Mouse (Mus musculus) C2C12 (cell line): ENCODE measurements at regions not wholly inside any gene's neighbourhood (a gene's known extent, or its start where the extent isn't known, plus 50 kb on each side); places are given as distances from the start of the nearest gene placed in this dataset.

Experiments used
- H3K27me3 ChIP-seq: one replicate; pipeline ENCODE4 v1.6.1; 2011; ENCODE audit not compliant: control insufficient read depth, insufficient read depth, insufficient read length
- H3K36me3 ChIP-seq: one replicate; pipeline ENCODE4 v1.6.1; 2011; ENCODE audit not compliant: control insufficient read depth, insufficient read depth
- H3K4me3 ChIP-seq: one replicate; pipeline ENCODE4 v1.5.1; 2011; ENCODE audit warnings: mild to moderate bottlenecking, control low read depth; ENCODE audit not compliant: poor library complexity, insufficient read depth, severe bottlenecking
- H3K79me2 ChIP-seq: one replicate; pipeline ENCODE4 v1.6.1; 2011; ENCODE audit not compliant: control insufficient read depth, insufficient read depth
- H3K79me3 ChIP-seq: one replicate; pipeline ENCODE4 v1.6.1; 2011; ENCODE audit warnings: low read depth, control low read depth
- H3ac ChIP-seq: one replicate; pipeline ENCODE3; 2011; ENCODE audit warnings: low read depth; ENCODE audit not compliant: control insufficient read depth, insufficient read length
- CEBPB ChIP-seq: IDR thresholded peaks from one replicate; pipeline ENCODE4 v1.6.1; 2011; ENCODE audit warnings: low read depth, mild to moderate bottlenecking, control low read depth, moderate library complexity
- CTCF ChIP-seq: IDR thresholded peaks from one replicate; pipeline ENCODE4 v1.5.1; 2011; ENCODE audit not compliant: control insufficient read depth, insufficient read depth, insufficient read length
- FOSL1 ChIP-seq: IDR thresholded peaks from one replicate; pipeline ENCODE4 v1.8.0; 2011; ENCODE audit warnings: mild to moderate bottlenecking, low read length; ENCODE audit not compliant: poor library complexity, insufficient read depth, severe bottlenecking
- MAX ChIP-seq: IDR thresholded peaks from one replicate; pipeline ENCODE4 v1.6.1; 2011; ENCODE audit warnings: mild to moderate bottlenecking, control low read depth
- MYOD1 ChIP-seq: IDR thresholded peaks from one replicate; pipeline ENCODE4 v1.6.1; 2011; ENCODE audit warnings: low read depth; ENCODE audit not compliant: control insufficient read depth, insufficient read length
- MYOG ChIP-seq: IDR thresholded peaks from one replicate; pipeline ENCODE4 v1.6.1; 2011; ENCODE audit not compliant: control insufficient read depth, insufficient read length; ENCODE audit errors: extremely low read depth
- USF1 ChIP-seq: IDR thresholded peaks from one replicate; pipeline ENCODE4 v1.6.1; 2011; ENCODE audit warnings: low read depth, mild to moderate bottlenecking, control low read depth, moderate library complexity

DNA sequence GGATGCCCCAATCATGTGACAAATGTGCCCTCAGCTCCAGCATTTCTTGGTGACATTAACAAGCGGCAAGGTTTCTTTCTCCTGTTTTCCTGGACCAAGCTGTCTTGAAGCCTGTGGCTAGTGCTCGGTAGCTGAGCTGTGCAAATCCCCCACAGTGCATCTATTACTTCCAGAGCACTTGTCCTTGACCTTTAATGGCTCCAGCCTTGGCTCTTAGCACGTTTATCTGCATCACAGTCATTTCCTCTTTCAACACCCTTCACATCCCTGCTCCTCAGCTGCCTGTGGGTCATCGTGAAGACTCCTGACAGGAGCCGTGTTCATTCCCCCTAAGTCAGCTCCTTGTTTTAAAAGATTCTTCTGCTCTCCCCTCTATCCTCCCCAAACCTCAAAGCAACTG lies 309.5 kb upstream of the Nfe2l3 start:
- TF ChIP-seq CEBPB: no peak
- TF ChIP-seq MYOD1: no peak
- no peak for TF ChIP-seq MAX
- TF ChIP-seq CTCF: no peak
- TF ChIP-seq MYOG: no peak
- no peak for TF ChIP-seq USF1
- no peak for TF ChIP-seq FOSL1
- Histone ChIP-seq H3K27me3 (peaks cover 4% of the 10 kb centered on the region), H3ac (no peak overlapping the region), H3K79me3 (no peaks in the 10 kb centered on the region), H3K79me2 (no peaks in the 10 kb centered on the region), H3K36me3 (no peaks in the 10 kb centered on the region), H3K4me3 (no peak overlapping the region)

DNA sequence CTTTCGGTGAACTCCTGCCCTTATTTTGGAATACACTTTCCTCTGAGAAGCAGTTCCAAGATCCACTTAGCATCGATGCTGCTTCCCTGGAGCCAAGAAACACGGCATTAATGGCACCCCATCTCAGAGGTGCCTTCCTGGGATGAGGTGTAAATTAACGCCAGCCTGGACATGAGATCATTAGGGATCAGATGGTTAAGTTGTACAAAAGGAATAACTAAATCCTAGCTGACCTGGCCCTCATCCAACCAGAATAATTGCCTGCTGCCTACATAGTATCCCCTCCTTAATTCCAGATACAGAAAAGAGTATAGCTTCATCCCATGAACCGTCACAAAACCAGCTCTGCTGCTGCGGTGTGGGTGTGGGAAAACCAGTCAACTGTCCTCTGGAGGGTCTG lies 304.6 kb upstream of the Nfe2l3 start:
- Histone ChIP-seq H3K27me3 (peaks cover 4% of the 10 kb centered on the region), H3K4me3 (no peak overlapping the region), H3K79me3 (no peaks in the 10 kb centered on the region), H3K79me2 (no peaks in the 10 kb centered on the region), H3ac (no peak overlapping the region), H3K36me3 (no peaks in the 10 kb centered on the region)
- TF ChIP-seq MAX: no peak
- no peak for TF ChIP-seq FOSL1
- no peak for TF ChIP-seq MYOD1
- TF ChIP-seq CTCF: no peak
- TF ChIP-seq USF1: no peak
- TF ChIP-seq MYOG: no peak
- no peak for TF ChIP-seq CEBPB

DNA sequence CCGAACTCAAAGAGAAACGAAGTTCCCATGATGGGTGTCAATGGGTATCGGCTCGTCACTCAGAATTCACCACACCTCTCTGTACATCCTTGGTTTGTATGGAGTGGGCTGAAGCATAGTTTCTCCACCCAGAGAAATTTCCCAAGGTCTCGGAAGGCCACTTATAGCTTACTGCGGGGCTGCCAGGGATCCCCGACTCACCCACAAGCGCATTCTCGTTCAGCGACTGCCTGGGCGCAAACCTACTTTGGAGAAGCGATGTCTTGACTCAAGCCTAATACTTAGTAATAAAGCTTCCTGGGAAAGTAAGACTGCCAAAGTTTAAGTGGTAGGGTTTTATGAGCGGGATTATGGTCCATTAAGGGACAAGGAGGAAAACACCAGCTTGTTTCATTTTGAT lies 303.4 kb upstream of the Nfe2l3 start:
- Histone ChIP-seq H3K27me3 (peaks cover 4% of the 10 kb centered on the region), H3K79me3 (no peaks in the 10 kb centered on the region), H3K4me3 (no peak overlapping the region), H3K79me2 (no peaks in the 10 kb centered on the region), H3K36me3 (no peaks in the 10 kb centered on the region), H3ac (no peak overlapping the region)
- TF ChIP-seq MAX (no peak), MYOG (no peak)

DNA sequence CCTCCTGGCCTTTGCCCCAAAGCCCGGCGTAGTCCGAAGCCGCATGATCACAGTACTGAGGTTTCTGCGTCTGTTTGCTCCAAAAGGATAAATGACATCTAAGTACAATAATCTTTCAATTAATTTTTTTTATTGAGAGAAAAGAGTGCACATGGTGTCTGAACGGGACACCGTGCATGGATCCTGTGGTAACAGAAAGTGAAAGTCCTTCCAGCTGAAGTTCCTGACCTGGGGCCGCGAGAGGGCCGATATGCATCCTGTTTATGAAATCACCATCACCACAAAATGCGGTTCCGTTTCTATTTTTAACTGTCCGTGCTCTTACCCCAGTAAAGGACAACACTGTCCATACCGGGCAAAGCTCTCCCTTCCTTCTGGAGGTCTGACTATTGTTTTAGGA lies 302.9 kb upstream of the Nfe2l3 start:
- no peaks in the 10 kb centered on the region for H3K79me2 ChIP-seq
- no peaks in the 10 kb centered on the region for H3K36me3 ChIP-seq
- no peaks in the 10 kb centered on the region for H3K79me3 ChIP-seq
- H3K27me3 ChIP-seq: peaks cover 4% of the 10 kb centered on the region
- TF ChIP-seq MYOG (no peak), USF1 (no peak)
- H3K4me3 ChIP-seq: no peak overlapping the region
- no peak overlapping the region for H3ac ChIP-seq

GRCm38 (mm10) chr6:51144762-51145161 lies 287.7 kb upstream of the Nfe2l3 start:
- H3K36me3 ChIP-seq: no peaks in the 10 kb centered on the region
- H3ac ChIP-seq: no peak overlapping the region
- H3K27me3 ChIP-seq: peaks cover 37% of the 10 kb centered on the region
- H3K79me3 ChIP-seq: no peaks in the 10 kb centered on the region
- TF ChIP-seq MYOD1 (no peak), MAX (no peak), CEBPB (no peak), USF1 (no peak), CTCF (no peak)
- no peaks in the 10 kb centered on the region for H3K79me2 ChIP-seq
- no peak overlapping the region for H3K4me3 ChIP-seq

DNA sequence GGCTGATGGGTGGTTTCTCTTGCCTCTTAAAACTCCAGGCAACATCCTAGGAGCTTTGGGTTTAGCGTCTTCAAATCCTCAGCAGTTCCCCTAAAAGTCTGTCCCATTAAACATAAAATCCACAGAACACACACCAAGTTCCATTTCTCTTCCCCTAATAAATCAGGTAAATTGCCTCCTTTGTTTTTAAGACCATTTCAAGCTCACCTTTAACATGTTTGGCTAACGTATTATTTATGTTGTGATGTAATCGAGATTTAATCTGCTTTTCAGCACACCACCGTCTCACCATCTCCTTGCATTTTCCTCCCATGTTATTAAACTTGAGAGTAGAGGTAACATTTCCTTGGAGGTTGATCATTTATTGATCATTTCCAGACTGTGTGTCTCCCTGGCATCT lies 286.6 kb upstream of the Nfe2l3 start:
- Histone ChIP-seq H3ac (no peak overlapping the region), H3K4me3 (no peak overlapping the region), H3K79me2 (no peaks in the 10 kb centered on the region), H3K79me3 (no peaks in the 10 kb centered on the region), H3K27me3 (peaks cover 43% of the 10 kb centered on the region), H3K36me3 (no peaks in the 10 kb centered on the region)
- TF ChIP-seq CEBPB (no peak), USF1 (no peak), CTCF (no peak), FOSL1 (no peak), MYOG (no peak), MYOD1 (no peak), MAX (no peak)

GRCm38 (mm10) chr6:51148821-51149220 lies 283.6 kb upstream of the Nfe2l3 start:
- Histone ChIP-seq H3K79me2 (no peaks in the 10 kb centered on the region), H3K36me3 (no peaks in the 10 kb centered on the region), H3ac (no peak overlapping the region), H3K79me3 (no peaks in the 10 kb centered on the region), H3K27me3 (peaks cover 46% of the 10 kb centered on the region), H3K4me3 (no peak overlapping the region)
- TF ChIP-seq MYOG: no peak
- TF ChIP-seq USF1: no peak
- TF ChIP-seq CEBPB: no peak
